Mouse (Mus musculus) heart, postnatal 14 days (tissue): Measurements from ENCODE around the gene Olfr1205. TPM values are rescaled to one million over a fixed set of nuclear protein-coding genes. Genes with fewer than 3 reads are reported as not detected.

Experiments
- DNase-seq, 2 experiments: peaks; one replicate each; pipeline ENCODE4 v3.0.0; 2021 to 2022
- intact Hi-C: fragments of 180-260 bp; cut with DNase I; formaldehyde crosslinking; loops from one replicate; pipeline ENCODE4 v1.15.1; 2025
- long read RNA-seq, 2 experiments: library from polyadenylated mRNA; stranded (forward); transcript quantifications; one replicate each; pipeline ENCODE4 v2.0.0; 2021
- total RNA-seq, 2 experiments: library from RNA; stranded (reverse); gene quantifications; 2 replicates each; pipeline ENCODE4 v1.2.3; 2021

The Olfr1205 gene
- total RNA-seq, result not detected
- long read RNA-seq, experiment 1, result 0 reads
- long read RNA-seq, experiment 2, result 0 reads

GRCm38 (mm10) chr2:88829437-88829836, at the start of gene Olfr1205:
Gene Olfr1205, plus strand, starts transcription at chr2:88829737.
- intact Hi-C loops, result no loop called here
- DNase-seq, result no peak

- no peak for DNase-seq
- intact Hi-C loops, result no loop called here
Observed at GRCm38 (mm10) chr2:88792736-88793135, 36.8 kb upstream of the Olfr1205 start, which contains the start of gene Olfr1201. Gene Olfr1201, plus strand, starts transcription at chr2:88793036.

GRCm38 (mm10) chr2:88814196-88814595, 15.3 kb upstream of the Olfr1205 start, which contains the start of gene Olfr1202:
Gene Olfr1202, plus strand, starts transcription at chr2:88814496.
- intact Hi-C loops, result no loop called here
- DNase-seq, result no peak

- no peak for DNase-seq
- intact Hi-C loops, result no loop called here
Observed at GRCm38 (mm10) chr2:88838477-88838876, 8.9 kb downstream of the Olfr1205 start.

- no peak for DNase-seq
- intact Hi-C loops, result no loop called here
Observed at GRCm38 (mm10) chr2:88848992-88849391, 19.5 kb downstream of the Olfr1205 start, which contains the start of gene Olfr1204. Gene Olfr1204, plus strand, starts transcription at chr2:88849292.

- intact Hi-C loops, result no loop called here
- no peak for DNase-seq
Observed at GRCm38 (mm10) chr2:88862931-88863330, 33.4 kb downstream of the Olfr1205 start, which contains the start of gene Olfr1206. Gene Olfr1206, plus strand, starts transcription at chr2:88863231.

Other genes with a start within 250 kb of the Olfr1205 start
- gene Olfr1189, start 243.3 kb upstream of the Olfr1205 start, total RNA-seq, result not detected
- gene Olfr1191-ps1, start 189.2 kb upstream of the Olfr1205 start, total RNA-seq, result not detected
- not detected for gene Olfr1192-ps1, start 181.2 kb upstream of the Olfr1205 start, total RNA-seq
- gene Olfr1193, start 154.1 kb upstream of the Olfr1205 start, total RNA-seq, result not detected
- gene Olfr1195, start 140.6 kb upstream of the Olfr1205 start, total RNA-seq, result not detected
- gene Olfr1196, start 125.1 kb upstream of the Olfr1205 start, total RNA-seq, result not detected
- gene Olfr1197, start 97.4 kb upstream of the Olfr1205 start, total RNA-seq, result not detected
- not detected for gene Olfr1198, start 78.4 kb upstream of the Olfr1205 start, total RNA-seq
- not detected for gene Olfr1199, start 69.3 kb upstream of the Olfr1205 start, total RNA-seq
- not detected for gene Olfr1200, start 59.2 kb upstream of the Olfr1205 start, total RNA-seq
- gene Olfr1201, start 36.7 kb upstream of the Olfr1205 start, total RNA-seq, result not detected
- not detected for gene Olfr1202, start 15.2 kb upstream of the Olfr1205 start, total RNA-seq
- not detected for gene Olfr1204, start 19.6 kb downstream of the Olfr1205 start, total RNA-seq
- not detected for gene Olfr1206, start 33.5 kb downstream of the Olfr1205 start, total RNA-seq
- gene Olfr1208, start 72.6 kb downstream of the Olfr1205 start, total RNA-seq, result not detected
- not detected for gene Olfr1209, start 85.4 kb downstream of the Olfr1205 start, total RNA-seq
- gene Olfr1211, start 108.4 kb downstream of the Olfr1205 start, total RNA-seq, result not detected
- gene Olfr1212, start 124.2 kb downstream of the Olfr1205 start, total RNA-seq, result not detected
- gene Gm13762, start 150.5 kb downstream of the Olfr1205 start, total RNA-seq, result not detected
- not detected for gene Olfr1214, start 162.9 kb downstream of the Olfr1205 start, total RNA-seq
- not detected for gene Olfr1215, start 177.2 kb downstream of the Olfr1205 start, total RNA-seq
- gene Olfr1216, start 188.6 kb downstream of the Olfr1205 start, total RNA-seq, result not detected
- not detected for gene Olfr1217, start 202.3 kb downstream of the Olfr1205 start, total RNA-seq
- not detected for gene Olfr1218, start 231.4 kb downstream of the Olfr1205 start, total RNA-seq